Mouse (Mus musculus): ENCODE measurements at regions not wholly inside any gene's neighbourhood (a gene's known extent, or its start where the extent isn't known, plus 50 kb on each side); places are given as distances from the start of the nearest gene placed in this dataset.

DNA sequence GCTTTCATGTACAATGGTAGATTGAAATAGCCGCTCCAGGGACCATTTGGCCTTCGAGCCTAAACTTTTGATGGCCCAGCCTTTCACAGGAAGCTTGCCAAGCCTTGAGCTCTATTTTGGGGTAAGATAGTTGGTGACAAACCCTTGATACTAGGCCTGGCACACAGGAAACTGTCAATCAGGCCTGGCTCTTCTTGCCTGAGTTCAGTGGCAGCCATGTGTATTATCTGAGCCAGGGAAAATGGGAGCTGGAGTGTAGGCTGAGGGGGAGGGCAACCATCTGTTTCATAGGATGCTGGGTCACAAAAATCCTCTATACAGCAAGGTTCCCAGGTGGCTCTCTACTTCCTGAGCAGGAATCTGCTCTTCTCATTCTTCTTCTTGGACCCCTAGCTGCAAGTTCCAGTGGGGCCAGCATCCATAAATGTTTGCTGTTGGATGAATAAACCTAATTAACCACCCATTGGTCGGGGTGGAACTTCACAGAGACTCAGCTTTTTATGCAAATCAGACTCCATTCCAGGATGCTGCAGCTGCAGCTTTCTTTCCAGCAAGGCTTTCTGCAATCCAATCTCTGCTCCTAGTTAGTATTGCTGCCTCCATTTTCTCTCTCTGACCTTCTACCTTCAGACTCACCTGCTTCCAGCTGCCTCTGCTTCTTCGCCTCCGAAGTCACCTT lies 117.1 kb upstream of the Smim23 start:
- TF ChIP-seq POLR2A (IDR thresholded peaks at IDR 0.05; ENCODE audit: low read depth, low read length) (no peak), CTCF (IDR thresholded peaks at IDR 0.05; ENCODE audit: extremely low read depth, insufficient read length, insufficient replicate concordance, low read depth, low read length) (no peak)

Measured in small intestine, adult 2 months (tissue).